Mouse (Mus musculus) cerebellum, adult 11-12 months (tissue): ENCODE data around the gene Fam49a.

ENCODE experiments used
- DNase-seq: peaks from one replicate; pipeline ENCODE4 v3.0.0; 2022

Gene Fam49a

GRCm38 (mm10) chr12:12364201-12364600 lies 102.3 kb downstream of the Fam49a start:
- DNase-seq, result no peak

- DNase-seq, result no peak
Observed at GRCm38 (mm10) chr12:12367423-12367822, 105.5 kb downstream of the Fam49a start.

GRCm38 (mm10) chr12:12373111-12373862 lies 111.3 kb downstream of the Fam49a start:
- no peak for DNase-seq

GRCm38 (mm10) chr12:12379056-12379455 lies 117.1 kb downstream of the Fam49a start:
- DNase-seq, result no peak

GRCm38 (mm10) chr12:12389271-12389670 lies 127.3 kb downstream of the Fam49a start:
- no peak for DNase-seq

GRCm38 (mm10) chr12:12396224-12396623 lies 134.3 kb downstream of the Fam49a start:
- peak; percentile 21 for DNase-seq

- DNase-seq, result peak; percentile 15
Observed at GRCm38 (mm10) chr12:12401051-12401465, 139.1 kb downstream of the Fam49a start.

GRCm38 (mm10) chr12:12401504-12401903 lies 139.6 kb downstream of the Fam49a start:
- DNase-seq, result no peak

GRCm38 (mm10) chr12:12405491-12406110 lies 143.7 kb downstream of the Fam49a start:
- no peak for DNase-seq

- no peak for DNase-seq
Observed at GRCm38 (mm10) chr12:12409044-12409443, 147.1 kb downstream of the Fam49a start.

- DNase-seq, result peak; percentile 41
Observed at GRCm38 (mm10) chr12:12412674-12413073, 150.7 kb downstream of the Fam49a start.

- DNase-seq, result no peak
Observed at GRCm38 (mm10) chr12:12420423-12420822, 158.5 kb downstream of the Fam49a start.

- peak; percentile 61 for DNase-seq
Observed at GRCm38 (mm10) chr12:12420841-12421579, 159.1 kb downstream of the Fam49a start.

- no peak for DNase-seq
Observed at GRCm38 (mm10) chr12:12421580-12421878, 159.6 kb downstream of the Fam49a start.

GRCm38 (mm10) chr12:12425188-12425587 lies 163.2 kb downstream of the Fam49a start:
- DNase-seq, result no peak

- no peak for DNase-seq
Observed at GRCm38 (mm10) chr12:12427285-12427684, 165.3 kb downstream of the Fam49a start.

- DNase-seq, result no peak
Observed at GRCm38 (mm10) chr12:12428886-12429285, 166.9 kb downstream of the Fam49a start.
